In the genomic region with DNA sequence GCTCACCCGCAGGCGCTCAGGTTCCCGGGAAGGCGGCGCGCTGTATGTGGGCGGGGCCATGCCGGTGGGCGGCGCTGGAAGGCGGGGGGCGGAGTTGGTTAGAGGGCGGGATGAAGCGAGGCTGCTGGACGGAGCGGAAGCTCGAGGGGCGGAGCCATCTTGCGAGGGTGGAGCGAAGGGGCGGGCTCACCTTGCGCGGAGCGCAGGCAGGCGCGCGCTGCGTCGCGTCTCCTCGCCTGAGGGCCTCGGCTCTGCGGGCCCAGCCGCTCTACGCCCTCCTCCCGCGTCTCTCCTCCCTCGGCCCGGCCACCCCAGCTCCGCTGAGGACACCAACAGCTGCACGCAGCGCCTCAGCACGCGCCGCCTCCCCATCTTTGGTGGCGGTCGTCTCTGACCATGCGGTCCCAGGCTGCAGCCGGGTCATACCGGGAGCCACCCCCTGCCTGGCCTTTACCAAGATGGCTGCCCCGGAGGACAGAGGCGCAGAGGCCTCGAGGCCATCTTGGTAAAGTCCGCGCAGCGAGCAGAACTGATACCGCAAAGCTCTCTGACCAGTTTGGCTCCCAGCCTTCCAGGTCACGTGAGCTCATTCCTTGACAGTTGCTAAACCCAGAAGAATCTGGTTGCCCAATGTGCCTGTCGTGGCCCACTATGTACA, we compare ENCODE assay signal across 8 mouse cellular contexts. TPM values are rescaled to one million over a fixed set of nuclear protein-coding genes. Genes with fewer than 3 reads are reported as not detected.
DNase-seq lines count a peak whose midpoint lies in the region; ATAC-seq lines count a peak whose summit lies in the region.

A gene (minus strand): TSS at position 46 of the 658 bp plus-strand sequence.

- peak; percentile 99 for ATAC-seq in hindbrain, embryonic 16.5 days

- peak; percentile 93 for DNase-seq in WW6 (ENCODE audit: low read depth, low spot score)
- peak; percentile 93 to 97 for DNase-seq in cerebellum, postnatal 4 days (ENCODE audit: low spot score in 2 of 2)
- peak; percentile 99 for DNase-seq in gastrocnemius, adult 18-20 months (ENCODE audit: low spot score)
- DNase-seq in left cerebral cortex, adult 18-20 months (ENCODE audit: low spot score in 2 of 2): peak; percentile 98 to 99
- DNase-seq in right cerebral cortex, adult 18-20 months: peak; percentile 99
- DNase-seq in urinary bladder, postnatal 10 days (ENCODE audit: low spot score): peak; percentile 96

- H3K9ac ChIP-seq in hindbrain, embryonic 16.5 days (ENCODE audit: low read depth, low read length): peak within 1 kb of the TSS; percentile 97

- H3K79me2 ChIP-seq in macrophage (ENCODE audit: inconsistent target): no peaks in the 10 kb centered on the region

- H3K4me2 ChIP-seq in hindbrain, embryonic 16.5 days (ENCODE audit: low read length): peak within 1 kb of the TSS; percentile 70

- no peaks in the 10 kb centered on the region for H3K36me3 ChIP-seq in hindbrain, embryonic 16.5 days (ENCODE audit: control insufficient read depth, insufficient read depth, low read length)
- H3K36me3 ChIP-seq in macrophage (ENCODE audit: inconsistent target): no peaks in the 10 kb centered on the region

- peak within 1 kb of the TSS; percentile 67 for H3K4me3 ChIP-seq in hindbrain, embryonic 16.5 days (ENCODE audit: low read length)
- H3K4me3 ChIP-seq in macrophage (ENCODE audit: inconsistent target): peak within 1 kb of the TSS; percentile 78

- H3K27me3 ChIP-seq in hindbrain, embryonic 16.5 days (replicated peaks; ENCODE audit: control insufficient read depth, insufficient read depth, low read length): no peaks in the 10 kb centered on the region

- no peaks in the 10 kb centered on the region for H3K4me1 ChIP-seq in hindbrain, embryonic 16.5 days (ENCODE audit: control insufficient read depth, insufficient read depth, low read depth, low read length)

- no peaks in the 10 kb centered on the region for H3K9me3 ChIP-seq in hindbrain, embryonic 16.5 days (ENCODE audit: control insufficient read depth, low read length)

- WGBS in hindbrain, embryonic 16.5 days: under 1% methylated on average over 53 of the region's 59 CpGs
- under 1% methylated on average over 59 of the region's 59 CpGs for WGBS in macrophage (ENCODE audit: missing documents)

- peak within 1 kb of the TSS; percentile 97 for H3K27ac ChIP-seq in hindbrain, embryonic 16.5 days (ENCODE audit: low read depth, low read length)
- peak within 1 kb of the TSS; percentile 74 for H3K27ac ChIP-seq in macrophage

RNA-seq across cellular contexts. Expression of the gene that starts here (rescaled TPM):
- 10 to 100 TPM in 1 of 2 experiments, 1 to 10 TPM in 1; 8.8 to 11.5 TPM for total RNA-seq in gastrocnemius, adult 18-20 months (2021)
- polyA plus RNA-seq in hindbrain, embryonic 16.5 days (2015; fragmentation: Nextera tagmentation; extraction: Ambion mirVana): 2.6 and 2.9 TPM in 2 replicates
- 10 to 100 TPM; 16.0 to 16.4 TPM for total RNA-seq in left cerebral cortex, adult 18-20 months (2021)
- 1 to 10 TPM in 18 of 26 experiments, under 1 TPM in 8; 0.20 to 6.6 (median 1.6) TPM for total RNA-seq in macrophage (2018; cell fraction: chromatin; rRNA removed)
- total RNA-seq in macrophage (2018; cell fraction: cytosol; rRNA removed): 1 to 10 TPM; 1.1 to 5.3 (median 4.0) TPM
- total RNA-seq in macrophage (2018; cell fraction: nucleus; rRNA removed): 1 to 10 TPM in 24 of 26 experiments, under 1 TPM in 2; 0.45 to 7.6 (median 2.5) TPM
- polyA plus RNA-seq in macrophage (2018): 3.4 to 6.0 TPM (median 4.8 TPM) in 3 replicates

Comparison
In these comparisons a context has a peak if more than half of its experiments do, and no peak if none do; other contexts are left out.
1. Peak in every context shown above with its lines: DNase-seq, ATAC-seq, H3K4me3 ChIP-seq and H3K27ac ChIP-seq.